Mouse (Mus musculus): ENCODE measurements around the gene Macrod1.

DNA sequence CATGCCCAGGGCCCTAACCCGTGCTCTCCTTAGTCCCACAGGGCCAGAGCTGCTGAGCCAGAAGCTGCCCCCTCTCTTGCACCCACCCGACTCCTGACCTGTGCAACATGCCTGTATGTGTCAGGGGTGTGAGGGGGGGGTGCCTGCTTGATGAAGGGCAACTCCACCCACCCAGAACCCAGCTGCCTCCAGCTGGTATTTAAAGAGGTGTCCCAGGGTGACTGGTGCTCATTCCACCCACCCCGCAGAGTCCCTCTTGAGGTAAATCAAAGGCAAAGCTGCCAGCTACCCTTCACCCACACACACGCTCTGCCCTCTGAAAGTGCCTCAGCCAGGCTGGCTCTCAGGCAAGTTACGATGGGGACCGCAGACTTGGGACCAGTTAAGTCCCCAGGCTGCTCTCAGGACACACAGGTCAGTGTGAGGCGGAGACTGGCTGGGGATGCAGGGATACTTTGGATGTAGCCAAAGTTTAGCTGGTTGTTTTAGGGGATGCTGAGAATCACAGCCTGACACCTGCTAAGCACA is 92.6 kb downstream of the Macrod1 start:
- TF ChIP-seq CTCF (conservative IDR thresholded peaks at IDR 0.05; ENCODE audit: insufficient read depth, insufficient read length, low read depth, low read length): no peak
- no peak for TF ChIP-seq POLR2A (IDR thresholded peaks at IDR 0.05; ENCODE audit: low read depth, low read length)
